Mouse (Mus musculus): Measurements from ENCODE around the gene Map1lc3b. TPM values are rescaled to one million over a fixed set of nuclear protein-coding genes. Genes with fewer than 3 reads are reported as not detected.

Map1lc3b gene
- total and polyA plus RNA-seq, 3 experiments = 56.4 to 68.8 TPM; not detected in 1

GRCm38 (mm10) chr8:121598190-121598589, 8.0 kb downstream of the Map1lc3b start:
- TF ChIP-seq EP300 (IDR thresholded peaks at IDR 0.05; ENCODE audit: low read depth in 1 of 2, low read length in 2 of 2) (no peak), MAZ (IDR thresholded peaks at IDR 0.05; ENCODE audit: low read depth, low read length) (no peak), ETS1 (IDR thresholded peaks at IDR 0.05; ENCODE audit: low read depth, low read length) (no peak), ZC3H11A (IDR thresholded peaks at IDR 0.05; ENCODE audit: low read depth, low read length) (no peak), SIN3A (IDR thresholded peaks at IDR 0.05; ENCODE audit: low read length) (no peak), CHD2 (IDR thresholded peaks at IDR 0.05; ENCODE audit: low read length) (no peak), ZMIZ1 (IDR thresholded peaks at IDR 0.05; ENCODE audit: low read depth, low read length) (no peak), TBP (IDR thresholded peaks at IDR 0.05; ENCODE audit: low read depth, low read length) (no peak), KAT2A (conservative IDR thresholded peaks at IDR 0.05; ENCODE audit: low read depth, low read length) (no peak), TAL1 (IDR thresholded peaks at IDR 0.05; ENCODE audit: low read length) (no peak), E2F4 (IDR thresholded peaks at IDR 0.05; ENCODE audit: borderline replicate concordance, low read depth, low read length) (no peak), POLR2AphosphoS5 (IDR thresholded peaks at IDR 0.05; ENCODE audit: borderline replicate concordance, low read depth, low read length) (no peak)

DNA sequence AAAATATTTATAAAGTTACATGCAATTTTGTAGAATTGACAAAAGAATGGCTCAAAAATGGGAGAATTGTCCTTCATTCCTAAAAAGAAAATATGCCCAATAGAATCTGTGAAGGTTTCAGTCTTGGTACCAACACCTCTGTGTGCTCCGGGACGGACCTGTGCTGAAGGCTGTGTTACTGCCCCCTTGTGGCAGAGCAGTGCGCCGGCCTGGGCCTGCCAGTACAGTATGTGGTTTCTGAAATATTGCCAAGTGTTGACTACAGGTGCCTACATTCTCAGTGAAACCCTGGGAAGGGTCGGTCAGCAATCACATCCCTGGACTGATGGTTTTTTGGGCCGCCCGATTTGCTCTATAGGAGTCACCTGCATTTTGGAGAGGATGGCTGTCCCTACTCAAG, 8.7 kb downstream of the Map1lc3b start:
- 0 out of 4 replicates have a peak, but pooled peaks cover 0 to 2% of the 10 kb centered on the region in 2 experiments for H3K36me3 ChIP-seq (ENCODE audit: control insufficient read depth in 1 of 2, insufficient read depth in 2 of 2, low read length in 2 of 2)
- DNase-seq (ENCODE audit: low read depth, low spot score) = peak; percentile 79

More at GRCm38 (mm10) chr8:121598190-121598589, 8.0 kb downstream of the Map1lc3b start:
- Histone ChIP-seq H3K27me3 (ENCODE audit: control insufficient read depth in 1 of 2, insufficient read depth in 2 of 2, low read length in 2 of 2) (no peaks in the 10 kb centered on the region), H3K4me1 (ENCODE audit: control insufficient read depth in 1 of 2, insufficient read depth in 2 of 2, low read length in 2 of 2) (no peaks in the 10 kb centered on the region), H3K27ac (ENCODE audit: control insufficient read depth, low read depth, low read length) (no peak overlapping the region), H3K36me3 (ENCODE audit: control insufficient read depth in 1 of 2, insufficient read depth in 2 of 2, low read length in 2 of 2) (0 out of 4 replicates have a peak, but pooled peaks cover 0 to 2% of the 10 kb centered on the region in 2 experiments), H3K79me2 (ENCODE audit: control insufficient read depth, insufficient read depth, low read length, poor library complexity) (0 out of 2 replicates have a peak, but pooled peaks cover 1% of the 10 kb centered on the region), H3K9me3 (replicated peaks; ENCODE audit: insufficient read depth, low read length) (no peaks in the 10 kb centered on the region), H3K9ac (ENCODE audit: control insufficient read depth, low read depth, low read length, poor library complexity, severe bottlenecking) (no peak overlapping the region), H3K4me3 (ENCODE audit: control insufficient read depth in 1 of 2, insufficient read depth in 1 of 2, low read depth in 2 of 2, low read length in 2 of 2) (no peak overlapping the region)
- no peak for DNase-seq (ENCODE audit: low read depth, low spot score)

More for the DNA sequence above, 8.7 kb downstream of the Map1lc3b start:
- Histone ChIP-seq H3K9me3 (replicated peaks; ENCODE audit: insufficient read depth, low read length) (no peaks in the 10 kb centered on the region), H3K79me2 (ENCODE audit: control insufficient read depth, insufficient read depth, low read length, poor library complexity) (no peaks in the 10 kb centered on the region), H3K4me1 (ENCODE audit: control insufficient read depth in 1 of 2, insufficient read depth in 2 of 2, low read length in 2 of 2) (no peaks in the 10 kb centered on the region), H3K27me3 (ENCODE audit: control insufficient read depth in 1 of 2, insufficient read depth in 2 of 2, low read length in 2 of 2) (no peaks in the 10 kb centered on the region), H3K4me3 (ENCODE audit: control insufficient read depth in 1 of 2, insufficient read depth in 1 of 2, low read depth in 2 of 2, low read length in 2 of 2) (no peak overlapping the region), H3K9ac (ENCODE audit: control insufficient read depth, low read depth, low read length, poor library complexity, severe bottlenecking) (no peak overlapping the region), H3K27ac (ENCODE audit: control insufficient read depth, low read depth, low read length) (no peak overlapping the region)
- peak; percentile 39 for TF ChIP-seq RAD21 (IDR thresholded peaks at IDR 0.05; ENCODE audit: low read depth, low read length)
- peak; percentile 89 for TF ChIP-seq SMC3 (IDR thresholded peaks at IDR 0.05; ENCODE audit: low read depth, low read length)
- TF ChIP-seq MAFK (IDR thresholded peaks at IDR 0.05; ENCODE audit: borderline replicate concordance, low read depth, low read length) = no peak
- TF ChIP-seq MYC (IDR thresholded peaks at IDR 0.05; ENCODE audit: low read depth, low read length) = no peak
- no peak for TF ChIP-seq POLR2AphosphoS2 (IDR thresholded peaks at IDR 0.05; ENCODE audit: low read length)
- TF ChIP-seq ZNF384 (IDR thresholded peaks at IDR 0.05; ENCODE audit: low read depth, low read length) = no peak
- TF ChIP-seq CTCF (IDR thresholded peaks at IDR 0.05 in 2 of 3, conservative IDR thresholded peaks at IDR 0.05 in 1 of 3; ENCODE audit: control insufficient read depth in 1 of 3, insufficient read depth in 1 of 3, low read depth in 2 of 3, low read length in 3 of 3, poor library complexity in 1 of 3, severe bottlenecking in 1 of 3) = peak; percentile 84 to 96 (median 88)
- TF ChIP-seq TCF12 (IDR thresholded peaks at IDR 0.05; ENCODE audit: low read depth, low read length) = 0 out of 2 replicates have a peak, but pooled peaks have one; percentile 14
- TF ChIP-seq ZMIZ1 (IDR thresholded peaks at IDR 0.05; ENCODE audit: low read depth, low read length) = no peak
- TF ChIP-seq ZKSCAN1 (IDR thresholded peaks at IDR 0.05; ENCODE audit: low read depth, low read length) = no peak
- TF ChIP-seq RCOR1 (IDR thresholded peaks at IDR 0.05; ENCODE audit: low read depth, low read length) = 0 out of 2 replicates have a peak, but pooled peaks have one; percentile 10
- TF ChIP-seq BHLHE40 (IDR thresholded peaks at IDR 0.05; ENCODE audit: borderline replicate concordance, low read depth, low read length) = no peak
- TF ChIP-seq HCFC1 (IDR thresholded peaks at IDR 0.05; ENCODE audit: low read depth, low read length) = 0 out of 2 replicates have a peak, but pooled peaks have one; percentile 34
- TF ChIP-seq ZC3H11A (IDR thresholded peaks at IDR 0.05; ENCODE audit: low read depth, low read length) = peak; percentile 46
- TF ChIP-seq SIN3A (IDR thresholded peaks at IDR 0.05; ENCODE audit: low read length) = peak; percentile 46; the same call in 1 of the 2 replicates
